Mouse (Mus musculus): ENCODE results near the gene Npr3. TPM values are rescaled to one million over a fixed set of nuclear protein-coding genes. Genes with fewer than 3 reads are reported as not detected.

The Npr3 gene
- polyA plus RNA-seq, 1 experiment from 2014 or later: 1.1 TPM

DNA sequence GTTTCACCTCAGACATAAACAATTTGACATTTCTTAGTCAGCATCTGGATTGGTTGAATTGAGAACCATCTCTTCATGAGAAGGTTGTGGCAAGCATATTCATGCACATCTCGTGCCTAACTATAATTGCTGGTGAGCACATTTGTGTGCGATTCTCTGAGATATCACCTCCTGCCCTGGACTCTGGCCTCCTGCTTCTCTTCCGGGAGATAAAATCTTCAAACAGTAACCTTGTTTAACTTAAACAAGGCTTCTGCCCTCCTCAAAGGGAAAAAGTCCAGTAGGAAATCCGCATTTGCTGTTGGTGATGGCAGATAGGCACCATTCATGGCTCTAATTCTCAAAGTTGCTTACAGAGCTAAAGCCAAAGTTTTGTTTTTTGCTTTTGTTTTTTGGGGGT, 91.5 kb downstream of the Npr3 start:
- no peak overlapping the region for H3K9ac ChIP-seq
- no peak for ATAC-seq (replicated peaks)
- no peak overlapping the region for H3K4me2 ChIP-seq
- no peaks in the 10 kb centered on the region for H3K27me3 ChIP-seq (replicated peaks)
- H3K9me3 ChIP-seq: no peaks in the 10 kb centered on the region
- H3K4me1 ChIP-seq: no peaks in the 10 kb centered on the region
- WGBS: 80% methylated on average over 4 of the region's 4 CpGs
- H3K4me3 ChIP-seq: no peak overlapping the region
- H3K36me3 ChIP-seq (replicated peaks): no peaks in the 10 kb centered on the region
- H3K27ac ChIP-seq: no peak overlapping the region

DNA sequence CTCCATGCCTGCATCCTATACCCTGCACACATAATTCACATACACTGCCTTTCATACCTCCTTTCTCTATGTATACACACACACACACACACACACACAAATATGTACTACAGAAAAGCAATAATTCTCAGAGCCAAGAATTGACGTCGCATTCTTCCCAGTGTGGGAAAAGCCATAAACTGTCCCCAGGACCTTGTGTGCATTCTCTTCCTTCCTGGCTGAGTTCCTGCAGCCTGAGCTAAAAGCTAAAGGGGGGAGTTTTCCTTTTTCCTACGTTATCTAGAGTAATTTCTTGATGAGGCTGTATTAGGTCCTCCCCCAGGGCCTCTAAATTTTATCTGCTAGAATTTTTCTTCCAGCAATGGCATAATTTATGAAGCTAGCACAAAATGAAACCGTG, 103.5 kb downstream of the Npr3 start:
- Histone ChIP-seq H3K4me3 (no peak overlapping the region), H3K27ac (no peak overlapping the region), H3K9ac (no peak overlapping the region), H3K36me3 (replicated peaks) (no peaks in the 10 kb centered on the region), H3K27me3 (replicated peaks) (no peaks in the 10 kb centered on the region), H3K4me1 (peaks cover 2% of the 10 kb centered on the region; the same call in 1 of the 2 replicates), H3K4me2 (no peak overlapping the region), H3K9me3 (no peaks in the 10 kb centered on the region)
- ATAC-seq (replicated peaks): no peak
- 68% methylated on average over 4 of the region's 4 CpGs for WGBS

DNA sequence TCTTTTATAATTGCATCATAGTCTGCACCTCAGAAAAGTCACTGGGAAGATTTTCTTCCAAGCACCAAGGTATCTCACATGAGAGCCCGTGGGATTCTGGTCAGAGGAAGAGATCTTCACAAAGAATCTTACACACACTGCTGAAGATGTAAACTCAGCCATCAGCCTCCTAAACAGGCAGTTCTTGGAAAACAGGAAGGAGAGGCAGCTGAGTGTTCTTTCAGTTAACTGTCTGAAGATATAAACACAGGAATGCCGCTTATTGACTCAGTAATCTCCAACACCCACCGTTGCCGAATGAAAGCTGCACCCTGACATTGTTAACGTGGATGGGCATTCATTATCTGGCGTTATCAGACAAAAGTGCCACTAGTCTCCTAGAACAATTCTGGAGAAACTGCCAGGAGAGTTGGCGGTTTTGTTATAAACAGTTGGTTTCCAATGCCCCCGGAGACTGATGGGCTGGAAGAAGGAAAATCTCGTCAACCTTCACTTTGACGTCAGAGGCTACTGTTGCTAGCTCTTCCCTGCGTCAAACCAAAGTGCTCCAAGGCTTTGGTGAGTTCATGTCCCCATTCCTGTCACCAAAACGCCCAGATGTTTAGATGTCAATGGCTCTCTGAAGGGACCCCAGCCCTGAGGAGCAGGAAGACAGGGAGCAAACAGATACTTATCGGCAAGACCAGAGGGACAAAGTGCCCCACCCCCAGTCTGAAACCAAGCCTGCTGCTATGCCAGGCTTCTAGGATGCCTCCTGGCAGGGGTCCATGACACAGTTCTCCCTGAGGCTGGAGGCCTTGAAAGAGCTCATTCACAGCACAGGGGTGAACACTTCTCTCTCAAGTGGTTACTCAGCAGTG, 105.0 kb downstream of the Npr3 start:
- Histone ChIP-seq H3K4me1 (peaks cover 2% of the 10 kb centered on the region; the same call in 1 of the 2 replicates), H3K4me2 (no peak overlapping the region), H3K9ac (no peak overlapping the region), H3K4me3 (no peak overlapping the region), H3K27me3 (replicated peaks) (no peaks in the 10 kb centered on the region), H3K36me3 (replicated peaks) (no peaks in the 10 kb centered on the region), H3K9me3 (no peaks in the 10 kb centered on the region), H3K27ac (no peak overlapping the region)
- peak; percentile 70 for ATAC-seq (replicated peaks)
- 55% methylated on average over 13 of the region's 13 CpGs for WGBS

DNA sequence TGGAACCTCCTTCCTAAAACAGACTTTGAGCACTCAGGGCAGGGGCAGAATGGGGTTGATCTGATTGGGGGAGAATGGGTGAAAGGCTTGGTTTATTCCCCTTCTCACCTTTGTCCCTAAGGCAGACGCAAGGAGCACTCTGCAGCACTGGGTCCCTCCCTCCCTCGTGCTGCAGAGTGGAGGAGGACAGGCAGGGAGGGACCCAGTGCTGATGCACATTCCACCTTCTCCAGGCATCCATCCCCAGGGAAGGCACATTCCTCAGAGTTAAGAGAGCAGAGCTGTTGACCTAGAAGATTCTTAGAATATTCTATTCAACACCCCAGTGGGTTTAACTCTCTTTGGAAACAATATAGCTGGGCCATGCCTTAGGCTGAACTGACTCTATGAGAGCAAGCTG, 112.5 kb downstream of the Npr3 start:
- WGBS: 38% methylated on average over 2 of the region's 2 CpGs
- Histone ChIP-seq H3K9me3 (no peaks in the 10 kb centered on the region), H3K9ac (no peak overlapping the region), H3K36me3 (replicated peaks) (no peaks in the 10 kb centered on the region), H3K27ac (no peak overlapping the region), H3K4me2 (no peak overlapping the region), H3K27me3 (replicated peaks) (no peaks in the 10 kb centered on the region), H3K4me3 (no peak overlapping the region), H3K4me1 (no peaks in the 10 kb centered on the region)
- ATAC-seq (replicated peaks): no peak

Other genes starting within 250 kb of the Npr3 start
- gene Sub1, start 89.7 kb upstream of the Npr3 start, polyA plus RNA-seq (2015; fragmentation: Nextera tagmentation; extraction: Ambion mirVana): 469 and 476 TPM in 2 replicates
- 176 and 180 TPM in 2 replicates for gene Zfr, start 210.5 kb upstream of the Npr3 start, polyA plus RNA-seq (2015; fragmentation: Nextera tagmentation; extraction: Ambion mirVana)

Data from midbrain, embryonic 15.5 days (tissue).